Mouse (Mus musculus) forebrain, embryonic 12.5 days (tissue): ENCODE measurements around the gene St3gal6. TPM values are rescaled to one million over a fixed set of nuclear protein-coding genes. Genes with fewer than 3 reads are reported as not detected.
"Not testable (repeated sequence)": the region's sequence is repeated elsewhere in the genome, so short reads cannot be mapped to it uniquely, and the experiment has no call there.

Experiments
- ATAC-seq: fragments of 200-750 bp; cut with Nextera tagmentation; 2 replicates; pipeline ENCODE4 v1.8.0; 2017; ENCODE audit warnings: moderate TSS enrichment; ENCODE audit not compliant: low FRiP score
- H3K27ac ChIP-seq: fragments of 300-500 bp; sonication (generic); 2 replicates; pipeline ENCODE4 v1.5.1; 2016; ENCODE audit warnings: mild to moderate bottlenecking
- H3K27me3 ChIP-seq: fragments of 300-500 bp; sonication (generic); 2 replicates; pipeline ENCODE4 v1.6.1; 2016; ENCODE audit warnings: mild to moderate bottlenecking
- H3K36me3 ChIP-seq: fragments of 300-500 bp; sonication (generic); replicated peaks from 2 replicates; pipeline ENCODE4 v1.6.1; 2016; ENCODE audit warnings: mild to moderate bottlenecking
- H3K4me1 ChIP-seq: fragments of 300-500 bp; sonication (generic); 2 replicates; pipeline ENCODE4 v1.6.1; 2016
- H3K4me2 ChIP-seq: fragments of 300-500 bp; sonication (generic); 2 replicates; pipeline ENCODE4 v1.6.1; 2016; ENCODE audit warnings: mild to moderate bottlenecking, moderate library complexity
- H3K4me3 ChIP-seq: fragments of 300-500 bp; sonication (generic); replicated peaks from 2 replicates; pipeline ENCODE4 v1.5.1; 2016; ENCODE audit warnings: mild to moderate bottlenecking
- H3K9ac ChIP-seq: fragments of 300-500 bp; sonication (generic); 2 replicates; pipeline ENCODE4 v1.6.1; 2016; ENCODE audit warnings: mild to moderate bottlenecking
- H3K9me3 ChIP-seq: fragments of 300-500 bp; sonication (generic); 2 replicates; pipeline ENCODE4 v1.6.1; 2016
- WGBS: fragments of 180-500 bp; shearing (Covaris S2); methylation state at CpG from one replicate; pipeline ENCODE4 v1.1.7; 2016; 5-methylcytosine and 5-hydroxymethylcytosine counted together
- polyA plus RNA-seq: library from polyadenylated mRNA; unstranded; fragments of >200 nt; fragmentation: Nextera tagmentation; extraction: Ambion mirVana; gene quantifications from 2 replicates; pipeline ENCODE4 v1.2.1, GENCODE M21; 2016

St3gal6 gene
- polyA plus RNA-seq, 1 experiment from 2014 or later = 9.0 TPM

DNA sequence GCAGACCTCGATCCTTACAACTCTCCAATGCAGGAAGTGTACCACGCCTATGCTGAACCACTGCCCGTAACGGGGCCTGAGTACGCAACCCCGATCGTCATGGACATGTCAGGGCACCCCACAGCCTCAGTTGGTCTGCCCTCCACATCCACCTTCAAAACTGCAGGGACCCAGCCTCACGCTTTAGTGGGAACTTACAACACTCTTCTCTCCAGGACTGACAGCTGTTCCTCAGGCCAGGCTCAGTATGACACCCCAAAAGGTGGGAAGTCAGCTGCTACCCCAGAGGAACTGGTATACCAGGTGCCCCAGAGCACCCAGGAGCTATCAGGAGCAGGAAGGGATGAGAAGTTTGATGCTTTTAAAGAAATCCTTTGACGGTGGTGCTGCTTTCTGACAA lies 58.6 kb downstream of the St3gal6 start:
- no peak for ATAC-seq
- H3K4me1 ChIP-seq = no peaks in the 10 kb centered on the region
- H3K27me3 ChIP-seq = no peaks in the 10 kb centered on the region
- no peaks in the 10 kb centered on the region for H3K9me3 ChIP-seq
- 96% methylated on average over 9 of the region's 9 CpGs for WGBS
- H3K27ac ChIP-seq = no peak overlapping the region
- no peak overlapping the region for H3K4me2 ChIP-seq
- H3K4me3 ChIP-seq = no peak overlapping the region
- no peak overlapping the region for H3K9ac ChIP-seq
- peaks cover 49% of the 10 kb centered on the region for H3K36me3 ChIP-seq

DNA sequence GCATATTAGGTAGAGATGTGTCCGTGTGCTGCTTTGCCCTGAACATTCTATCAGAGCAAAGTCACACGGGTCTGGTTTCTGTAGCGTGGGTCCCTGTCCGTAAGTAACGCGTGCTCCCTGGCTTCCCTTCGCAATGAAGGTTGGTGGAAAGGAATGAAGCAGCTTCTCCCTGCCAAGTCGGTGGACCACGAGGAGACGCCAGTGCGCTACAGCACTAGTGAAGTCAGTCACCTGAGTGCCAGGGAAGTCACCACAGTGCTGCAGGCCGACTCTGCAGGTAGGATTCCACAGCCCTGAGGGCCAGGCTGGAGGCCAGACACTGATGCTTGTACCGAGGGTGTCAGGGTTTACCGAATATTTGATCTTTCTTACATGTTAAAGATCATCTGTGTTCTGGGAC lies 60.0 kb downstream of the St3gal6 start:
- H3K36me3 ChIP-seq = peaks cover 57% of the 10 kb centered on the region
- no peak overlapping the region for H3K27ac ChIP-seq
- no peak overlapping the region for H3K9ac ChIP-seq
- no peak overlapping the region for H3K4me2 ChIP-seq
- H3K4me1 ChIP-seq = no peaks in the 10 kb centered on the region
- no peaks in the 10 kb centered on the region for H3K9me3 ChIP-seq
- 93% methylated on average over 14 of the region's 14 CpGs for WGBS
- no peak for ATAC-seq
- no peaks in the 10 kb centered on the region for H3K27me3 ChIP-seq
- H3K4me3 ChIP-seq = no peak overlapping the region

DNA sequence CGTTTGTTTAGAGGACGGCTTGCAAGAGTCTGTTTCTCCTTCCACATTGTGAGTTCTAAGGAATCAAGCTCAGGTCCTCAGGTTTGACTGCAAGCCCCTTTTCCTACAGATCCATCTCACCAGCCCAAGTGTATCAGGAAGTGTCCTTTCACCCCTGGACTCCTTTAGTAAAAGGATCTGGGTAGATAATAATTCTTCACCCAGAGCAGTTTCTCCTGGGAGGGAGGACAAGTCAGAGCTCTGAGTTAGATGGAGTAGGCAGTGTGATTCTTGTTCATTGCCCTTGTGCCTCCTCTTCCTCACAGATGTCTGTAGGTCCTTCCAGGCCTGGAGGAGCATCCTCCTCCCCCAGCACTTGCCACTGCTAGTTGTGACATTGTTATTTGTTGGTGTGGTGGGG lies 61.5 kb downstream of the St3gal6 start:
- Histone ChIP-seq H3K4me3 (no peak overlapping the region), H3K27ac (no peak overlapping the region), H3K4me2 (no peak overlapping the region), H3K27me3 (no peaks in the 10 kb centered on the region), H3K9ac (no peak overlapping the region), H3K4me1 (no peaks in the 10 kb centered on the region), H3K9me3 (no peaks in the 10 kb centered on the region), H3K36me3 (peaks cover 69% of the 10 kb centered on the region)
- 82% methylated on average over 2 of the region's 2 CpGs for WGBS
- ATAC-seq = no peak

- H3K36me3 ChIP-seq = peaks cover 74% of the 10 kb centered on the region
- 94% methylated on average over 2 of the region's 2 CpGs for WGBS
- H3K27me3 ChIP-seq = no peaks in the 10 kb centered on the region
- no peak overlapping the region for H3K4me2 ChIP-seq
- no peak overlapping the region for H3K27ac ChIP-seq
- H3K4me3 ChIP-seq = no peak overlapping the region
- H3K4me1 ChIP-seq = no peaks in the 10 kb centered on the region
- ATAC-seq = peak; percentile 62; the same call in 1 of the 2 replicates
- H3K9me3 ChIP-seq = no peaks in the 10 kb centered on the region
- no peak overlapping the region for H3K9ac ChIP-seq
Observed at GRCm38 (mm10) chr16:58461856-58462518, 62.1 kb downstream of the St3gal6 start.

DNA sequence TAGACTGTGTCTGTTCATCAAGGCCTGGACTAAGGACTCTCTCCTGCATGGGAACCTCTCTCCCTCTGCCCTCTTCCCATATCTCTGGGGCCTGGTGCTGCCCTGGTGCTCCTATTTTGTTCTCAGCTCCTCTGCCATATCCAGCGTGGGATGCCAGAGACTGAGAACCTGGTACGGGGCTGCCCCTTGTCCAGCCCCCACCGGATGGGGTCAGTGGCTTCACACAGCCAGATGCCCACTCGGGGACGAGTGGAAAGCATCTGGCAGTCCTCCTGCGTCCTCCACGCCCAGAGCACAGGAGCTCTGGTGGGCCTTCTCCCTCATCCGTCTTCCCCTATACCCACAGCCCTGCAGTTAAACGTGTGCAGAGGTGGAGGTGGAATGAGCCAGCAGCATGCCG lies 63.7 kb downstream of the St3gal6 start:
- no peak for ATAC-seq
- H3K4me1 ChIP-seq = no peaks in the 10 kb centered on the region
- no peak overlapping the region for H3K4me2 ChIP-seq
- no peak overlapping the region for H3K4me3 ChIP-seq
- H3K9ac ChIP-seq = no peak overlapping the region
- no peaks in the 10 kb centered on the region for H3K27me3 ChIP-seq
- no peak overlapping the region for H3K27ac ChIP-seq
- peaks cover 61% of the 10 kb centered on the region for H3K36me3 ChIP-seq
- 93% methylated on average over 10 of the region's 10 CpGs for WGBS
- no peaks in the 10 kb centered on the region for H3K9me3 ChIP-seq

- not testable (repeated sequence) for H3K9ac ChIP-seq, ATAC-seq, H3K9me3 ChIP-seq, H3K4me3 ChIP-seq, H3K4me2 ChIP-seq, H3K27ac ChIP-seq, H3K27me3 ChIP-seq, H3K4me1 ChIP-seq
- WGBS = 63% methylated on average over 3 of the region's 3 CpGs
- peaks cover 58% of the 10 kb centered on the region for H3K36me3 ChIP-seq
Observed at GRCm38 (mm10) chr16:58459966-58460365, 64.1 kb downstream of the St3gal6 start.

GRCm38 (mm10) chr16:58456991-58457390 lies 67.1 kb downstream of the St3gal6 start:
- Histone ChIP-seq H3K36me3 (peaks cover 41% of the 10 kb centered on the region), H3K9ac (no peak overlapping the region), H3K4me3 (no peak overlapping the region), H3K4me2 (no peak overlapping the region), H3K27ac (no peak overlapping the region), H3K4me1 (no peaks in the 10 kb centered on the region), H3K9me3 (no peaks in the 10 kb centered on the region), H3K27me3 (no peaks in the 10 kb centered on the region)
- 88% methylated on average over 6 of the region's 6 CpGs for WGBS
- no peak for ATAC-seq

GRCm38 (mm10) chr16:58456445-58456844 lies 67.6 kb downstream of the St3gal6 start:
- no peaks in the 10 kb centered on the region for H3K27me3 ChIP-seq
- no peak overlapping the region for H3K4me3 ChIP-seq
- no peak overlapping the region for H3K27ac ChIP-seq
- no peaks in the 10 kb centered on the region for H3K4me1 ChIP-seq
- ATAC-seq = no peak
- H3K9ac ChIP-seq = no peak overlapping the region
- H3K4me2 ChIP-seq = no peak overlapping the region
- no peaks in the 10 kb centered on the region for H3K9me3 ChIP-seq
- WGBS = 98% methylated on average over 5 of the region's 5 CpGs
- peaks cover 39% of the 10 kb centered on the region for H3K36me3 ChIP-seq

- Histone ChIP-seq H3K4me2 (no peak overlapping the region), H3K36me3 (peaks cover 33% of the 10 kb centered on the region), H3K9ac (no peak overlapping the region), H3K27me3 (no peaks in the 10 kb centered on the region), H3K9me3 (no peaks in the 10 kb centered on the region), H3K27ac (no peak overlapping the region), H3K4me1 (no peaks in the 10 kb centered on the region), H3K4me3 (no peak overlapping the region)
- no peak for ATAC-seq
- 93% methylated on average over 5 of the region's 5 CpGs for WGBS
Observed at GRCm38 (mm10) chr16:58455118-58455517, 68.9 kb downstream of the St3gal6 start.

GRCm38 (mm10) chr16:58454617-58455016 lies 69.4 kb downstream of the St3gal6 start:
- no peaks in the 10 kb centered on the region for H3K4me1 ChIP-seq
- H3K4me2 ChIP-seq = no peak overlapping the region
- no peaks in the 10 kb centered on the region for H3K27me3 ChIP-seq
- H3K36me3 ChIP-seq = peaks cover 34% of the 10 kb centered on the region
- no peak overlapping the region for H3K27ac ChIP-seq
- H3K4me3 ChIP-seq = no peak overlapping the region
- 77% methylated on average over 8 of the region's 8 CpGs for WGBS
- ATAC-seq = peak; percentile 58; the same call in 1 of the 2 replicates
- no peaks in the 10 kb centered on the region for H3K9me3 ChIP-seq
- H3K9ac ChIP-seq = no peak overlapping the region

DNA sequence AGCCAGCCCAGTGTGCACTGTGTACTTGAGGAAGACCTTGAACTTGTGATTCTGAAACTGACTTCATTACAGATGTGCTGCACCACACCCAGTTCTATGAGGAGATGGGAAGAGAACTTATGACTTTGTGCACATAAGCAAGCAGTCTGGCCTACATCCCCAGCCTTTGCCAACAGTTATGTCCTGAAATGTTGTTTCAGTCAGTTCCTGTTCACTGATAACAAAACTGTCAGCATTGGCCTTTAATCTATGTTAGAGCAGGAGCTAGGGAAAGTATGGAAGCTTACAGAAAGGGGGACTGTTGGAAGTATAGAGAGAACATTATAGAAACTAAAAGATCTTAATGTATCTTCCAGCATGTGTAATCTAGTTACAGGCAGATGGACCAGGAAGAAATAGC lies 70.2 kb downstream of the St3gal6 start:
- Histone ChIP-seq H3K4me1 (no peaks in the 10 kb centered on the region), H3K4me2 (no peak overlapping the region), H3K27me3 (no peaks in the 10 kb centered on the region), H3K27ac (no peak overlapping the region), H3K4me3 (no peak overlapping the region), H3K9ac (no peak overlapping the region), H3K9me3 (no peaks in the 10 kb centered on the region), H3K36me3 (peaks cover 30% of the 10 kb centered on the region)
- ATAC-seq = no peak

DNA sequence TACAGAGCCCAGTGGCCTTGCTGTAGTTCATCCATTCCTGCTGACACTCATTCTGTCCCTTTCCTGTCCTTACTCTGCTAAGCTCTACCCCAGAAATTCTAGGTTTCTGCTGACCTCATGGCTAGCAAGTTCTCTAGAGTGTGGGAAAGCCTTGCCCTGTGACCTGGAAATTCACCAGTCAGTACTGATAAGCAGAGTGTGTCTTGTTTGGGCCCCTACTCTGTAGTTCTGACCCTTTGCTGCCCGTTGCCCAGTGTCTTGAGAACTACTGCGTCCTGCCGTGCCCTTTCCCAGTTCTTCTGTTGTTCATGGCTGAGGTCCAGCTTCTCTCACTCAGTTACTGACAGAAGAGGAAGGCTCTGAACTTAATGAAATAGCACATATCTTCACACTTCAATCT lies 70.9 kb downstream of the St3gal6 start:
- Histone ChIP-seq H3K4me2 (no peak overlapping the region), H3K9me3 (no peaks in the 10 kb centered on the region), H3K4me3 (no peak overlapping the region), H3K36me3 (peaks cover 28% of the 10 kb centered on the region), H3K27ac (no peak overlapping the region), H3K4me1 (no peaks in the 10 kb centered on the region), H3K9ac (no peak overlapping the region), H3K27me3 (no peaks in the 10 kb centered on the region)
- WGBS = 82% methylated on average over 3 of the region's 3 CpGs
- ATAC-seq = no peak

- Histone ChIP-seq H3K4me1 (no peaks in the 10 kb centered on the region), H3K27ac (no peak overlapping the region), H3K36me3 (peaks cover 28% of the 10 kb centered on the region), H3K9me3 (no peaks in the 10 kb centered on the region), H3K9ac (no peak overlapping the region), H3K4me3 (no peak overlapping the region), H3K27me3 (no peaks in the 10 kb centered on the region), H3K4me2 (no peak overlapping the region)
- no peak for ATAC-seq
- WGBS = 97% methylated on average over 5 of the region's 5 CpGs
Observed at GRCm38 (mm10) chr16:58451647-58452046, 72.4 kb downstream of the St3gal6 start.
